Mouse (Mus musculus): ENCODE results near the gene Zfp26. TPM values are rescaled to one million over a fixed set of nuclear protein-coding genes. Genes with fewer than 3 reads are reported as not detected.

Gene Zfp26
- total RNA-seq (2014; fragmentation: Nextera tagmentation) = 27.8 and 32.3 TPM in 2 replicates
- total RNA-seq (2017) = 22.3 and 35.1 TPM in 2 replicates

- peak; percentile 97 for ATAC-seq (replicated peaks; ENCODE audit: low FRiP score, low TSS enrichment, poor library complexity, severe bottlenecking)
These were observed at the start of gene Zfp26 for GRCm38 (mm10) chr9:20459377-20460317. Gene Zfp26, minus strand, starts transcription at chr9:20460162.

GRCm38 (mm10) chr9:20509676-20510075, 49.7 kb upstream of the Zfp26 start:
- peak; percentile 86 for ATAC-seq (replicated peaks; ENCODE audit: low FRiP score, low TSS enrichment, poor library complexity, severe bottlenecking)

- ATAC-seq (replicated peaks; ENCODE audit: low FRiP score, low TSS enrichment, poor library complexity, severe bottlenecking) = no peak
These were observed 44.8 kb upstream of the Zfp26 start for GRCm38 (mm10) chr9:20504801-20505200.

GRCm38 (mm10) chr9:20493281-20493680, 33.3 kb upstream of the Zfp26 start:
- ATAC-seq (replicated peaks; ENCODE audit: low FRiP score, low TSS enrichment, poor library complexity, severe bottlenecking) = peak; percentile 42

GRCm38 (mm10) chr9:20492527-20493233, 32.7 kb upstream of the Zfp26 start, which contains the start of gene Zfp426:
Gene Zfp426, minus strand, starts transcription at chr9:20492746.
- ATAC-seq (replicated peaks; ENCODE audit: low FRiP score, low TSS enrichment, poor library complexity, severe bottlenecking) = peak; percentile 97

- ATAC-seq (replicated peaks; ENCODE audit: low FRiP score, low TSS enrichment, poor library complexity, severe bottlenecking) = no peak
These were observed 32.0 kb upstream of the Zfp26 start for GRCm38 (mm10) chr9:20491858-20492526.

GRCm38 (mm10) chr9:20489536-20489935, 29.6 kb upstream of the Zfp26 start:
- no peak for ATAC-seq (replicated peaks; ENCODE audit: low FRiP score, low TSS enrichment, poor library complexity, severe bottlenecking)

- no peak for ATAC-seq (replicated peaks; ENCODE audit: low FRiP score, low TSS enrichment, poor library complexity, severe bottlenecking)
These were observed 19.4 kb upstream of the Zfp26 start for GRCm38 (mm10) chr9:20479396-20479795.

GRCm38 (mm10) chr9:20476632-20477031, 16.7 kb upstream of the Zfp26 start:
- no peak for ATAC-seq (replicated peaks; ENCODE audit: low FRiP score, low TSS enrichment, poor library complexity, severe bottlenecking)

- ATAC-seq (replicated peaks; ENCODE audit: low FRiP score, low TSS enrichment, poor library complexity, severe bottlenecking) = peak; percentile 87
These were observed 6.9 kb upstream of the Zfp26 start for GRCm38 (mm10) chr9:20466761-20467442.

GRCm38 (mm10) chr9:20453647-20454046, 6.3 kb downstream of the Zfp26 start:
- ATAC-seq (replicated peaks; ENCODE audit: low FRiP score, low TSS enrichment, poor library complexity, severe bottlenecking) = no peak

- no peak for ATAC-seq (replicated peaks; ENCODE audit: low FRiP score, low TSS enrichment, poor library complexity, severe bottlenecking)
These were observed 8.5 kb downstream of the Zfp26 start for GRCm38 (mm10) chr9:20451493-20451892.

GRCm38 (mm10) chr9:20443183-20443783, 16.7 kb downstream of the Zfp26 start:
- ATAC-seq (replicated peaks; ENCODE audit: low FRiP score, low TSS enrichment, poor library complexity, severe bottlenecking) = no peak

GRCm38 (mm10) chr9:20430004-20430403, 30.0 kb downstream of the Zfp26 start:
- ATAC-seq (replicated peaks; ENCODE audit: low FRiP score, low TSS enrichment, poor library complexity, severe bottlenecking) = no peak

- ATAC-seq (replicated peaks; ENCODE audit: low FRiP score, low TSS enrichment, poor library complexity, severe bottlenecking) = no peak
These were observed 48.5 kb downstream of the Zfp26 start for GRCm38 (mm10) chr9:20411460-20411859.

GRCm38 (mm10) chr9:20409319-20409718, 50.6 kb downstream of the Zfp26 start:
- ATAC-seq (replicated peaks; ENCODE audit: low FRiP score, low TSS enrichment, poor library complexity, severe bottlenecking) = no peak

GRCm38 (mm10) chr9:20385343-20385703, 74.6 kb downstream of the Zfp26 start:
- peak; percentile 79 for ATAC-seq (replicated peaks; ENCODE audit: low FRiP score, low TSS enrichment, poor library complexity, severe bottlenecking)

- peak; percentile 99 for ATAC-seq (replicated peaks; ENCODE audit: low FRiP score, low TSS enrichment, poor library complexity, severe bottlenecking)
These were observed 75.2 kb downstream of the Zfp26 start, which contains the start of gene Zfp560 for GRCm38 (mm10) chr9:20384532-20385342. Gene Zfp560, minus strand, starts transcription at chr9:20385177.
